Mouse (Mus musculus): ENCODE measurements at regions not wholly inside any gene's neighbourhood (a gene's known extent, or its start where the extent isn't known, plus 50 kb on each side); places are given as distances from the start of the nearest gene placed in this dataset.

GRCm38 (mm10) chr3:13242532-13242931 is 1238.0 kb upstream of the Slc7a12 start:
- no peak for TF ChIP-seq POLR2A (IDR thresholded peaks at IDR 0.05; ENCODE audit: borderline replicate concordance, insufficient read depth, low read length)
- no peak for TF ChIP-seq CTCF (IDR thresholded peaks at IDR 0.05; ENCODE audit: borderline replicate concordance, insufficient read depth, low read depth, low read length)

Data from cerebellum, adult 2 months (tissue).